Mouse (Mus musculus): ENCODE measurements around the gene Slc13a1.

GRCm38 (mm10) chr6:24055086-24055485 lies 112.8 kb downstream of the Slc13a1 start:
- TF ChIP-seq EP300 (IDR thresholded peaks at IDR 0.05; ENCODE audit: low read depth) (no peak), CTCF (IDR thresholded peaks at IDR 0.05; ENCODE audit: low read depth) (no peak)

Data from liver, postnatal 0 days (tissue).